Mouse (Mus musculus) liver, embryonic 11.5 days (tissue): ENCODE results near the gene Cela2a. TPM values are rescaled to one million over a fixed set of nuclear protein-coding genes. Genes with fewer than 3 reads are reported as not detected.

Experiments
- ATAC-seq: fragments of 200-750 bp; cut with Nextera tagmentation; replicated peaks from 2 replicates; pipeline ENCODE4 v1.8.0; 2017; ENCODE audit warnings: moderate number of reproducible peaks, mild to moderate bottlenecking, moderate TSS enrichment, moderate library complexity; ENCODE audit not compliant: low FRiP score
- DNase-seq: peaks from one replicate; pipeline ENCODE4 v3.0.0-alpha.2; 2017; ENCODE audit warnings: low spot score
- H3K27ac ChIP-seq: fragments of 300-500 bp; sonication (generic); 2 replicates; pipeline ENCODE4 v1.5.1; 2014; ENCODE audit warnings: mild to moderate bottlenecking, low read depth, low read length, control low read depth
- H3K27me3 ChIP-seq: fragments of 300-500 bp; sonication (generic); replicated peaks from 2 replicates; pipeline ENCODE4 v1.6.1; 2014; ENCODE audit warnings: low read length, mixed read lengths; ENCODE audit not compliant: control insufficient read depth, insufficient read depth
- H3K36me3 ChIP-seq: fragments of 300-500 bp; sonication (generic); 2 replicates; pipeline ENCODE4 v1.6.1; 2014; ENCODE audit warnings: mild to moderate bottlenecking, low read length, moderate library complexity, mixed read lengths; ENCODE audit not compliant: control insufficient read depth, insufficient read depth
- H3K4me1 ChIP-seq: fragments of 300-500 bp; sonication (generic); replicated peaks from 2 replicates; pipeline ENCODE4 v1.6.1; 2014; ENCODE audit warnings: low read length, mixed read lengths; ENCODE audit not compliant: control insufficient read depth, insufficient read depth
- H3K4me2 ChIP-seq: fragments of 300-500 bp; sonication (generic); 2 replicates; pipeline ENCODE4 v1.6.1; 2014; ENCODE audit warnings: mild to moderate bottlenecking, control low read depth, moderate library complexity
- H3K4me3 ChIP-seq: fragments of 300-500 bp; sonication (generic); 2 replicates; pipeline ENCODE4 v1.5.1; 2014; ENCODE audit warnings: low read depth, low read length, control low read depth
- H3K9ac ChIP-seq: fragments of 300-500 bp; sonication (generic); 2 replicates; pipeline ENCODE4 v1.6.1; 2014; ENCODE audit warnings: low read depth, low read length, control low read depth
- H3K9me3 ChIP-seq: fragments of 300-500 bp; sonication (generic); 2 replicates; pipeline ENCODE4 v1.6.1; 2016; ENCODE audit warnings: low read length, inconsistent platforms, mixed read lengths; ENCODE audit not compliant: control insufficient read depth
- WGBS: fragments of 180-500 bp; shearing (Covaris S2); extraction: QIAGEN DNeasy Blood & Tissue Kit; methylation state at CpG from one replicate; pipeline ENCODE4 v1.1.7; 2014; 5-methylcytosine and 5-hydroxymethylcytosine counted together
- polyA plus RNA-seq: library from polyadenylated mRNA; unstranded; fragments of >200 nt; fragmentation: Nextera tagmentation; extraction: Ambion mirVana; gene quantifications from 2 replicates; pipeline ENCODE4 v1.2.1, GENCODE M21; 2014

The Cela2a gene
- polyA plus RNA-seq, 1 experiment from 2014 or later, result not detected

DNA sequence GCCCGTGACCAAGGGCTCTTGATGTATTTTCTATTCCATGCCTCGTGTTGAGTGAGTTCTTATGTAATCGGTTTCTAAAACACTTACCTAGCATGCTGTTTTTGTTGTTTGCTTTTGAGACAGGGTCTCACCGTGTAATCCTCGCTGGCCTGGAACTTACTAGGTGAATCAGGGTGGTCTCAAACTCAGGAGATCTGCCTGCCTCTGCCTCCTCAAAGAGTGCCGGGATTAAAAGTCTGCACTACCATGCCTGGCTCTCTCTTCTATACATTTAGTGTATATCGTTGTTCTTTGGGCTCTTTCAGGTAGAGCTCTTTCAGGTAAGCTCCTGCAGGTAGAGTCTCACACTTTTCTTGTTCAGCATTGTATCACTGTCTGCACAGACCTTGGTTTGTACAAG is 34.5 kb downstream of the Cela2a start:
- H3K27me3 ChIP-seq, result no peaks in the 10 kb centered on the region
- no peaks in the 10 kb centered on the region; the same call in 1 of the 2 replicates for H3K36me3 ChIP-seq
- DNase-seq, result no peak
- ATAC-seq, result no peak
- H3K9me3 ChIP-seq, result no peaks in the 10 kb centered on the region
- H3K4me2 ChIP-seq, result peak overlapping the region; percentile 94
- H3K4me3 ChIP-seq, result peak overlapping the region; percentile 91; the same call in 1 of the 2 replicates
- H3K27ac ChIP-seq, result peak overlapping the region; percentile 75; the same call in 1 of the 2 replicates
- WGBS, result 81% methylated on average over 7 of the region's 7 CpGs
- H3K4me1 ChIP-seq, result peaks cover 22% of the 10 kb centered on the region
- no peak overlapping the region for H3K9ac ChIP-seq

DNA sequence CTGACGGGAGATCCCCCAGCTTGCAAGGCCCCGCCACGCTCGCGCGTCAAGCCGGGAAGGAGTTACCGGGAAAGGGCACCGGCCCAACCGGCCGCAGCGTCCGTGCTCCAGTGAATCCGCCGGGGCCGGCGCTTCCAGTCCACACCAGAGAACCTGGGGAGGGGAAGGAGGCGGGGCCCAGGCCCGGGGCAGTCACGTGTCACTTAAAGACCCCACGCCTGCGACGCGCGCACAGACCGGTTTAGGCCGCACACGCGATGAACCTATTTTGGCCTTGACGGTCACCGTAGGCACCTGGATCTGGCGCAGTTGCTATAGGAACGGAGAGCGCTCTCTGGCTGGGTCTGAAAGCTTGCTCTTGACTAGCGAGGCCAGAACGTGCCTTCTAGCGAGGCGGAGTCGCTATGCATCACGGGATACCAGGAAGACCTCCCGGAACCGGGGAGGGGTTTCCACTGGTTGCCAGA is 35.4 kb downstream of the Cela2a start, which contains the start of gene Dnajc16:
TSS of gene Dnajc16 (minus strand) at position 408 of the 467 bp plus-strand sequence.
- DNase-seq (peak; percentile 96), ATAC-seq (peak; percentile 79)
- Histone ChIP-seq H3K36me3 (no peaks in the 10 kb centered on the region), H3K4me3 (peak within 1 kb of the TSS; percentile 91), H3K27me3 (no peaks in the 10 kb centered on the region), H3K9me3 (no peaks in the 10 kb centered on the region), H3K27ac (peak within 1 kb of the TSS; percentile 75), H3K4me2 (peak within 1 kb of the TSS; percentile 94), H3K4me1 (peaks cover 22% of the 10 kb centered on the region), H3K9ac (peak within 1 kb of the TSS; percentile 90)
- WGBS, result under 1% methylated on average over 41 of the region's 42 CpGs

DNA sequence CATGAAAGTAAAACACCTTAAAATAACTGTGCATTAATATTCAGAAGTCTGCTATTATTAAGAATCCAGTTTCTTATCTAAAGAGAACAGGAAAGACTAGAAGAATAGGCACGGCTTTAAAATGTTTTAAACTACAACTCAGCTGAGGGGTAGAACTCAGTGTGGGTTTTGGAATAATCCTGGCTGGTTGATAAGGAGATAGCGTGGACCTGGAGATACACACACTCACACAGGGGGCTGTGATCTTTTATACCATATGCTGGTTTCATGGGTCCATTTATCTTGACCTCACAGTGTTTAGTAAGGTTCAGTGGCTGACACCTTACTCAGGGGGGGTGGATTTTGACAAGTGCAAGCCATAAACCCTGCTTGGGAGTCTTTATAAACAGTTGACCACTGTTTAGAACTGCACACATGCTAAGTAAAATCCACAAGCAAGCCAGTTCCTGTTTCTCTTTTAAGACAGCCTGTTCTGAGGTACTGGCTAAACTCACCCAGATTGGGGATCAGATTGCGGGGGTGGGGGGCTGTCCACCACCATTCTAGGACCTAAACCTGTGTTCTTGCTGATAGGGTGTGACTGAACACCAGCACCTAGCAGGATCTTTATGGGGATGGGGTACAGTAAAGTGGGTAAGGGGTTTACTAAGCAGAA is 36.3 kb downstream of the Cela2a start:
- ATAC-seq, result peak; percentile 9
- DNase-seq, result peak; percentile 47
- WGBS, result 24% methylated on average over 3 of the region's 3 CpGs

DNA sequence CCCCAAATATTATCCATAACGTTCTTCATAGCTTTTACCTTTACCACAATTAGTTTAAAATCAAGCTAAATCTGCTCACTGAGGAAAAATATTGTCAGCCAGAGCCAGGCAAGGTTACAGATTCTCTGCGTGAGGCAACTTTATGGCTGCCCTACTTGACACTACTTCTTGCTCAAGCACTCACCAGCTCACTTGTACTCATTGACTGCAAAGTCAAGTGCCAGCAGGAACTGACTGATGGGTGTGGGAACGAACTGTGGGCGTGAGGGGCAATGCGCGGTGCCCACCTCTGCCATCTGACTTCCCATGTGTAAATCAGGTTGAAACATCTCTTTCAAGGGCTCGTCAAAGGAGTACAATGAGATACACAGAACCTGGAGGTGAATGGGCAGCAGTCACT is 38.5 kb downstream of the Cela2a start:
- ATAC-seq, result no peak
- H3K9me3 ChIP-seq, result no peaks in the 10 kb centered on the region
- no peak for DNase-seq
- H3K9ac ChIP-seq, result no peak overlapping the region
- H3K36me3 ChIP-seq, result peaks cover 11% of the 10 kb centered on the region
- 91% methylated on average over 7 of the region's 7 CpGs for WGBS
- H3K27ac ChIP-seq, result no peak overlapping the region
- H3K4me3 ChIP-seq, result no peak overlapping the region
- H3K27me3 ChIP-seq, result no peaks in the 10 kb centered on the region
- peaks cover 11% of the 10 kb centered on the region for H3K4me1 ChIP-seq
- no peak overlapping the region for H3K4me2 ChIP-seq

More for the DNA sequence above, 36.3 kb downstream of the Cela2a start:
- peak overlapping the region; percentile 90 for H3K9ac ChIP-seq
- no peaks in the 10 kb centered on the region for H3K27me3 ChIP-seq
- H3K4me1 ChIP-seq, result peaks cover 15% of the 10 kb centered on the region
- H3K9me3 ChIP-seq, result no peaks in the 10 kb centered on the region
- H3K4me3 ChIP-seq, result peak overlapping the region; percentile 91
- peak overlapping the region; percentile 75 for H3K27ac ChIP-seq
- H3K4me2 ChIP-seq, result peak overlapping the region; percentile 94
- peaks cover 3% of the 10 kb centered on the region for H3K36me3 ChIP-seq

DNA sequence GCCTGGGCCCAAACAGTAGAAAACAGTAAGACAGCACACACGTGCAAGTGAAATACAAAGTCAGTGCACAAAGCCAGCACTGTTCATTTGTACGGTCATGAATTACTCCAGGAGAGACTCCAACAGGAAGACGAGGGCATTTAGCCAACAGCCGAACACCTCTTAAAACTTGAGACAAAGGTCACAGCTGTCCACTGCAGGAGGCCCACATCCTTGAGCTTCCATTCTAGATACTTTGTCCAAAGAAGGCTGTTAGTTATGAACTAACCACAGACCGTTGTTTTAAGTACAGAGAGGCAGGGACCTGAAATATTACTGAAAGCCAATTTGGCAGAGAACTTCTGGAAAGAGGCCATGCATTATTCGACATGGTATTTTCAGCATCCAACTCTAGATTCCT is 38.9 kb downstream of the Cela2a start:
- ATAC-seq (no peak), DNase-seq (no peak)
- peaks cover 14% of the 10 kb centered on the region for H3K36me3 ChIP-seq
- 93% methylated on average over 6 of the region's 6 CpGs for WGBS
- no peaks in the 10 kb centered on the region for H3K9me3 ChIP-seq
- H3K9ac ChIP-seq, result no peak overlapping the region
- H3K4me3 ChIP-seq, result no peak overlapping the region
- H3K27ac ChIP-seq, result no peak overlapping the region
- no peak overlapping the region for H3K4me2 ChIP-seq
- peaks cover 7% of the 10 kb centered on the region for H3K4me1 ChIP-seq
- no peaks in the 10 kb centered on the region for H3K27me3 ChIP-seq

DNA sequence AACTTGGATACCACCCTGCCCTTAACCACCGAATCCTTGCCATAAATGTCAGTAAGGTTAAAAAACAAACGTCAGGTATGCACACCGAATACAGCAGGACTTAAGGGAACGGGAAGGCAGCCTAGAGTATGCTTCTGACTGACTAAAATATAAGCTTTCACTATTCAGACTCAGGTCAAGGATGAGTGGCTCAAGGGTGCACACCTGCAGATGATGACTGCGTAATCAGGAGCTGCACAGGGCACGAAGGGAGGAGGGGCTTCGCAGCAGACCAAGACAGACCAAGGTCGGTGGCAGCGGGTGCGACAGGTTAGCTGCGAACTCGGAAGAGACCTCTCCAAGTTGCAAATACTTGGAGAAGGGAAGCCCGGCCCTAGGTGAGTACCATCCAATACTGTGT is 39.8 kb downstream of the Cela2a start:
- no peak overlapping the region for H3K4me3 ChIP-seq
- DNase-seq, result no peak
- ATAC-seq, result no peak
- peaks cover 17% of the 10 kb centered on the region for H3K36me3 ChIP-seq
- H3K4me1 ChIP-seq, result peaks cover 6% of the 10 kb centered on the region
- H3K9ac ChIP-seq, result no peak overlapping the region
- H3K9me3 ChIP-seq, result no peaks in the 10 kb centered on the region
- H3K27me3 ChIP-seq, result no peaks in the 10 kb centered on the region
- WGBS, result 92% methylated on average over 13 of the region's 13 CpGs
- no peak overlapping the region for H3K4me2 ChIP-seq
- no peak overlapping the region for H3K27ac ChIP-seq

DNA sequence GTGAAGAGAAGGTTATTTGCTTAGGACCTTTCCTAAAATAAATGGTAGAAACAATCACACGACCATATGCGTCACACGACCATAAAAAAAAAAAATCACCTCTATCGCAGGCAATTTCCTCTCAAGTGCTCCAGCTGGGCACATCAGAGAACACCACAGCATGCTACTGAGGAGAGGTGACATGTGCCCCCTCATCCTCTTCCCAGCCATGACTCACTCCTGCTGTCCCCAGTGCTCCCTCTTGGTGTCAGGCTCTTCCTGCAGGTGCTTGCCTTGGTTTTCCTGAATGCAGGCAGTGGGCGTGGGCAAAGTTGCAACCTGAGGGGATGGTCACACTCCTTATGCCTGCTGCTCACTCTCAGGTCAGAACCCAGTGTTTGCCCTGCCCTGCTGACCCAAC is 41.1 kb downstream of the Cela2a start:
- DNase-seq (no peak), ATAC-seq (no peak)
- Histone ChIP-seq H3K9me3 (no peaks in the 10 kb centered on the region), H3K4me2 (no peak overlapping the region), H3K36me3 (peaks cover 24% of the 10 kb centered on the region), H3K4me3 (no peak overlapping the region), H3K9ac (no peak overlapping the region), H3K27me3 (no peaks in the 10 kb centered on the region), H3K27ac (no peak overlapping the region), H3K4me1 (peaks cover 4% of the 10 kb centered on the region)
- WGBS, result 81% methylated on average over 5 of the region's 5 CpGs

DNA sequence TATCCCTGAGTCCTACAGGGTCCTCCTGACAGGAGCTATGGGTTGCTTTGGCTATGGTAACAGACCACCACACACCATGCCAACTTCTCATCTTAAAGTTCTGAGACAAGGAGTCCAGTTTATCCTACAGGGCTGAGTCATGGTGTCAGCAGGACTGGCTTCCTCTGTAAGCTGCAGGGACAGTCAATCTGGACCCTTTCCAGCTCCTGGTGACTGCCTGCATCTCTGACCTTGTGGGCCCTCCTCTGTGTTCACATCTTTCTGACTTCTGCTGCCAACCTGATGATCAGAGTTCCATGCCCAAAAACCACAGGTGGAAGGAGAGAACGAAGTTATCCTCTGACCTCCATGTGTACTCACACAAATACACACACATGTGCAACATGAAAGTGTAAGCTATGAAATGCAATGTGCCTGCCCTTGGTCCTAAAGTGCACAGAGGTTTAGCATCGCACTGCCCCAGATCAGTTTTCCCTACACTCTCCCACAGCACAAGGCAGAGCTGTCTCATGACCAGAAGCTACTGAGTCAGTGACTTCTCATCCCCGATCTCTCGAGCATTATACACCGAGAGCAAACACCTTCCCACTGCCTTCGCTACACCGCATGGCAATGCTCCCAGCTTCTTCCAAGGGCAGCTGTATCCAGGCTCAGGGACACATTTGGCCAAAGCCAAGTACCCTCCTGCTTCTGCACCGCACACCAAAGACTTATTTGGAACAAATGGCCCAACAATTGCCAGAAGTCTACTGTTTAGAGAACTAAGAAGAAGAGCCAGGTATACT is 44.6 kb downstream of the Cela2a start:
- no peak overlapping the region for H3K4me2 ChIP-seq
- H3K9ac ChIP-seq, result no peak overlapping the region
- DNase-seq (no peak), ATAC-seq (no peak)
- H3K4me3 ChIP-seq, result no peak overlapping the region
- no peaks in the 10 kb centered on the region for H3K4me1 ChIP-seq
- peaks cover 40% of the 10 kb centered on the region for H3K36me3 ChIP-seq
- no peaks in the 10 kb centered on the region for H3K27me3 ChIP-seq
- 93% methylated on average over 8 of the region's 8 CpGs for WGBS
- H3K9me3 ChIP-seq, result no peaks in the 10 kb centered on the region
- no peak overlapping the region for H3K27ac ChIP-seq
